Mouse (Mus musculus) ES-E14 (cell line): Measurements from ENCODE around the gene Cxcr5. TPM values are rescaled to one million over a fixed set of nuclear protein-coding genes. Genes with fewer than 3 reads are reported as not detected.

Experiments
- DNase-seq: peaks from one replicate; pipeline ENCODE4 v3.0.0-alpha.2; 2013; ENCODE audit warnings: low read depth, low spot score
- H3K27ac ChIP-seq: 2 replicates; pipeline ENCODE4 v1.5.1; 2012; ENCODE audit warnings: low read depth, mild to moderate bottlenecking, low read length, moderate library complexity, mixed read lengths; ENCODE audit not compliant: poor library complexity, insufficient read depth, severe bottlenecking
- H3K36me3 ChIP-seq: 2 replicates; pipeline ENCODE4 v1.6.1; 2012; ENCODE audit warnings: mild to moderate bottlenecking, low read length, moderate library complexity, mixed read lengths; ENCODE audit not compliant: control insufficient read depth, poor library complexity, insufficient read depth, severe bottlenecking
- H3K4me1 ChIP-seq, 2 experiments: fragments of 150-350 bp in 1 of 2; sonication (generic) in 1 of 2; 2 replicates each; pipeline ENCODE4 v1.6.1; 2012; ENCODE audit warnings: low read length in 2 of 2, mild to moderate bottlenecking in 1 of 2, mixed read lengths in 1 of 2; ENCODE audit not compliant: control insufficient read depth in 2 of 2, insufficient read depth in 2 of 2, poor library complexity in 1 of 2
- H3K4me3 ChIP-seq, 2 experiments: fragments of 150-350 bp in 1 of 2; sonication (generic) in 1 of 2; 2 replicates each; pipeline ENCODE4 v1.5.1; 2012; ENCODE audit warnings: low read length in 2 of 2, low read depth in 1 of 2, mild to moderate bottlenecking in 1 of 2, mixed read lengths in 1 of 2; ENCODE audit not compliant: insufficient read depth in 1 of 2, poor library complexity in 1 of 2, severe bottlenecking in 1 of 2
- H3K9ac ChIP-seq: 2 replicates; pipeline ENCODE4 v1.6.1; 2012; ENCODE audit warnings: low read depth, mild to moderate bottlenecking, low read length, mixed read lengths; ENCODE audit not compliant: poor library complexity, insufficient read depth, severe bottlenecking
- H3K9me3 ChIP-seq: fragments of 150-350 bp; sonication (generic); 2 replicates; pipeline ENCODE4 v1.6.1; 2012; ENCODE audit warnings: low read depth, mild to moderate bottlenecking, low read length; ENCODE audit not compliant: control insufficient read depth, insufficient read depth
- CHD2 ChIP-seq: IDR thresholded peaks from 2 replicates; pipeline ENCODE4 v1.6.1; 2014; ENCODE audit warnings: mild to moderate bottlenecking, low read depth, low read length, inconsistent platforms
- HCFC1 ChIP-seq: IDR thresholded peaks from 2 replicates; pipeline ENCODE4 v1.6.1; 2012; ENCODE audit warnings: low read length, inconsistent platforms, borderline replicate concordance; ENCODE audit not compliant: insufficient read depth
- MAFK ChIP-seq: IDR thresholded peaks from 2 replicates; pipeline ENCODE4 v1.6.1; 2014; ENCODE audit warnings: mild to moderate bottlenecking, low read depth, low read length, inconsistent platforms; ENCODE audit not compliant: insufficient read depth
- ZC3H11A ChIP-seq: IDR thresholded peaks from 2 replicates; pipeline ENCODE4 v1.6.1; 2012; ENCODE audit warnings: low read depth, mild to moderate bottlenecking, inconsistent platforms, low read length, borderline replicate concordance
- ZNF384 ChIP-seq: IDR thresholded peaks from 2 replicates; pipeline ENCODE4 v1.6.1; 2012; ENCODE audit warnings: low read depth, low read length, inconsistent platforms
- in situ Hi-C, 2 experiments: fragments of 600-800 bp; cut with MboI; formaldehyde crosslinking; loops; one replicate each; pipeline ENCODE4 v1.15.1; 2025; ENCODE audit warnings: low sequenced_read_pairs in 2 of 2, inconsistent platforms in 1 of 2; ENCODE audit not compliant: unreplicated experiment in 2 of 2
- total RNA-seq: library from RNA; depleted of rRNA; stranded (reverse); fragments of 300-350 nt; gene quantifications from 2 replicates; pipeline ENCODE4 v1.2.3, GENCODE M21; 2012

Gene Cxcr5
- total RNA-seq, 1 experiment, result 0.31 TPM

- no peak for DNase-seq
- Histone ChIP-seq H3K9ac (no peak overlapping the region), H3K36me3 (no peaks in the 10 kb centered on the region), H3K4me1 (peaks cover 0 to 4% of the 10 kb centered on the region in 2 experiments; a peak in 1 of 4 replicates), H3K27ac (no peak overlapping the region), H3K9me3 (no peaks in the 10 kb centered on the region), H3K4me3 (no peak overlapping the region)
- in situ Hi-C loops, result no loop called here
- TF ChIP-seq MAFK (no peak), ZC3H11A (no peak), HCFC1 (no peak), ZNF384 (no peak), CHD2 (no peak)
Observed at GRCm38 (mm10) chr9:44544986-44545385, 16.7 kb downstream of the Cxcr5 start.

DNA sequence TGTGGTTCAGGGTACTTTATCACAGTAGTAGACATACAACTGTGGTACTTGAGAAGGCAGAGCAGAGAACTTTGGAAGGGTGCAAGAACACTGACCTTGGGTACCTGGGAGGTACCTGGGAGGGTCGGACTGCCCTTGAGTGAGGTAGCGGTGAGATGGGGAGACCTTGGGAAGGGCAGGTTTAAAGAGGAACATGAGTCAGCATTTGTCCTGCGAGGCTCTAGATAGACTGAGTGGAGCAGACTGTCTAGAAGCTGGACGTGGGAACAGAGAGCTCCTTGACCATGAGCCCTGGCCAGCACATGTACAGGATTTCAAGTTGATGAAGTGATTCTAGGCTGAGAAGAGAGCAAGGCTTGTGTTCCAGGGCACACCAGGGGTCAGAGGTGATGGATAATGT, 19.3 kb downstream of the Cxcr5 start:
- in situ Hi-C loops, result no loop called here
- no peak overlapping the region for H3K9ac ChIP-seq
- DNase-seq, result no peak
- no peak overlapping the region for H3K4me3 ChIP-seq
- peaks cover 0 to 4% of the 10 kb centered on the region in 2 experiments; a peak in 1 of 4 replicates for H3K4me1 ChIP-seq
- no peak overlapping the region for H3K27ac ChIP-seq
- H3K36me3 ChIP-seq, result no peaks in the 10 kb centered on the region
- TF ChIP-seq HCFC1 (no peak), CHD2 (no peak), ZNF384 (no peak), MAFK (peak; percentile 52; the same call in 1 of the 2 replicates)
- H3K9me3 ChIP-seq, result no peaks in the 10 kb centered on the region

DNA sequence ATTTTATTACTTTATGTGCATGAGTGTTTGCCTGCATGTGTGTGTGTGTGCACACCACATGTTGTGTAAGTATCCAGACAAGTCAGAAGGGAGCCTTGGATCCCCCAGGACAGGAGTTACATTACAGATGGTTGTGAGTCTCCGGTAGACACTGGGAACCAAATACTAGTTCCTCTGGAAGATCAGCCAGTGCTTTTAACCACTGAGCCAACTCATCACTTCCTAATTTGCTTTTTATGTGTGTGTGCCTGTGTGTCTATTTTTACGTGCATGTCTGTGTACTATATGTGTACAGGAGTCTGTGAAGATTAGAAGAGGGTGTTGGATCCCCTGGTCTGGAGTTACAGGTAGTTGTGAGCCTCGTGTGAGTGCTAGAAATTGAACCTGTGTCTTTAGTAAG, 21.0 kb downstream of the Cxcr5 start:
- Histone ChIP-seq H3K36me3 (no peaks in the 10 kb centered on the region), H3K27ac (no peak overlapping the region), H3K4me3 (no peak overlapping the region), H3K9me3 (no peaks in the 10 kb centered on the region), H3K4me1 (peaks cover 0 to 4% of the 10 kb centered on the region in 2 experiments; a peak in 1 of 4 replicates), H3K9ac (no peak overlapping the region)
- no peak for DNase-seq
- TF ChIP-seq HCFC1 (no peak), MAFK (no peak), ZC3H11A (no peak), ZNF384 (no peak), CHD2 (no peak)
- in situ Hi-C loops, result no loop called here

GRCm38 (mm10) chr9:44539816-44540421, 21.8 kb downstream of the Cxcr5 start:
- H3K9me3 ChIP-seq, result no peaks in the 10 kb centered on the region
- TF ChIP-seq ZNF384 (no peak), MAFK (no peak), CHD2 (no peak), HCFC1 (no peak), ZC3H11A (no peak)
- peaks cover 0 to 4% of the 10 kb centered on the region in 2 experiments; a peak in 1 of 4 replicates for H3K4me1 ChIP-seq
- no peaks in the 10 kb centered on the region for H3K36me3 ChIP-seq
- no peak overlapping the region for H3K9ac ChIP-seq
- no peak for DNase-seq
- in situ Hi-C loops, result no loop called here
- H3K27ac ChIP-seq, result no peak overlapping the region
- no peak overlapping the region for H3K4me3 ChIP-seq
